Mouse (Mus musculus) embryonic facial prominence, embryonic 12.5 days (tissue): Measurements from ENCODE around the gene Map4k5. TPM values are rescaled to one million over a fixed set of nuclear protein-coding genes. Genes with fewer than 3 reads are reported as not detected.

ENCODE experiments used
- ATAC-seq: fragments of 200-750 bp; cut with Nextera tagmentation; 2 replicates; pipeline ENCODE4 v1.8.0; 2017; ENCODE audit not compliant: insufficient number of reproducible peaks, insufficient read depth, low FRiP score, low TSS enrichment
- H3K27ac ChIP-seq: fragments of 300-500 bp; sonication (generic); 2 replicates; pipeline ENCODE4 v1.5.1; 2016; ENCODE audit warnings: mild to moderate bottlenecking
- H3K27me3 ChIP-seq: fragments of 300-500 bp; sonication (generic); 2 replicates; pipeline ENCODE4 v1.6.1; 2016; ENCODE audit warnings: mild to moderate bottlenecking, moderate library complexity
- H3K36me3 ChIP-seq: fragments of 300-500 bp; sonication (generic); 2 replicates; pipeline ENCODE4 v1.6.1; 2016; ENCODE audit warnings: mild to moderate bottlenecking
- H3K4me1 ChIP-seq: fragments of 300-500 bp; sonication (generic); 2 replicates; pipeline ENCODE4 v1.6.1; 2016
- H3K4me2 ChIP-seq: fragments of 300-500 bp; sonication (generic); replicated peaks from 2 replicates; pipeline ENCODE4 v1.6.1; 2016; ENCODE audit warnings: mild to moderate bottlenecking, moderate library complexity
- H3K4me3 ChIP-seq: fragments of 300-500 bp; sonication (generic); 2 replicates; pipeline ENCODE4 v1.5.1; 2016; ENCODE audit warnings: mild to moderate bottlenecking
- H3K9ac ChIP-seq: fragments of 300-500 bp; sonication (generic); 2 replicates; pipeline ENCODE4 v1.6.1; 2016; ENCODE audit warnings: mild to moderate bottlenecking, moderate library complexity
- H3K9me3 ChIP-seq: fragments of 300-500 bp; sonication (generic); 2 replicates; pipeline ENCODE4 v1.6.1; 2016; ENCODE audit warnings: mild to moderate bottlenecking, moderate library complexity
- WGBS: fragments of 180-500 bp; shearing (Covaris S2); methylation state at CpG from one replicate; pipeline ENCODE4 v1.1.7; 2016; 5-methylcytosine and 5-hydroxymethylcytosine counted together
- polyA plus RNA-seq: library from polyadenylated mRNA; unstranded; fragments of >200 nt; fragmentation: Nextera tagmentation; extraction: Ambion mirVana; gene quantifications from 2 replicates; pipeline ENCODE4 v1.2.1, GENCODE M21; 2016

Gene Map4k5
- polyA plus RNA-seq, 1 experiment from 2014 or later: 49.2 TPM

DNA sequence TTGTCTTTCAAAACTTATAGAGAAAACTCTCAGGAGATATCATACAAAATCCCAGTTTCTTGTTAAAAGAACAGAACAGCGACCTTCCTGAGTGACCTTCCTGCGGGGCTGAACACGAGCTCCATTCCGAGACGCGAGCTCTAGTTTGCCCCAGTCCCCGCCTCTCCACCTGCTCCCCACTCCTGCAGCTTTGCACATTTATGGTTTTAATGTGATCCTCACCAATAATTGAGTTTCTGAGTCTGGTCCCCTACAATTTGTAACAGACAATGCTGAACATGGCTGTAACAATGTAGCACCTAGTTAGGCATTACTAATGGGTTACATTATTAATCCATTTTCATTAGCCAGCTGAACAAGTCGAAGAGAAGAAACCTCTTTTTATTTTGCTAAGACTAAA is 111.5 kb downstream of the Map4k5 start:
- WGBS: 66% methylated on average over 8 of the region's 8 CpGs
- ATAC-seq: no peak
- Histone ChIP-seq H3K4me2 (no peak overlapping the region), H3K27me3 (no peaks in the 10 kb centered on the region), H3K9me3 (no peaks in the 10 kb centered on the region), H3K36me3 (no peaks in the 10 kb centered on the region), H3K9ac (no peak overlapping the region), H3K27ac (no peak overlapping the region), H3K4me1 (no peaks in the 10 kb centered on the region), H3K4me3 (no peak overlapping the region)

DNA sequence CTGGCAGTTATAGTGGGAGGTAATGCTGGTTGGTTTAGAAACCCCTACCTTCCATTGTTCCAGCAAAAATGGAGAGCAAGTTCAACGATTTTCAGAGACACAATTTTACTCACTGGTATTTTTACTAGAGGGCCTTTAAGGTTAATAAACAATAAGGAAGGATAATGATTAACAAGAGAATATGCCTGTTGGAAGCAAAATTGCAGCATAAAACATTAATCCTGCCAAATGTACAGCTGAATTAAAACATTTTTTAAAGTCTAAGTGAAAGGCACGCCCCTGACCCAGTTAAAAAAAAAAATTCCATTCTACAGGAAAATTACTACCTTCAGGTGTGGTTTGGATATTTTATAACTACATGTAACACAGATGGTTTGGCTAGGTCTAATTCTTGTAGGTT is 115.0 kb downstream of the Map4k5 start:
- Histone ChIP-seq H3K4me2 (no peak overlapping the region), H3K4me1 (no peaks in the 10 kb centered on the region), H3K9ac (no peak overlapping the region), H3K27ac (no peak overlapping the region), H3K36me3 (no peaks in the 10 kb centered on the region), H3K9me3 (no peaks in the 10 kb centered on the region), H3K27me3 (no peaks in the 10 kb centered on the region), H3K4me3 (no peak overlapping the region)
- WGBS: 86% methylated on average over 2 of the region's 2 CpGs
- no peak for ATAC-seq

- no peaks in the 10 kb centered on the region for H3K9me3 ChIP-seq
- H3K27ac ChIP-seq: no peak overlapping the region
- 89% methylated on average over 6 of the region's 6 CpGs for WGBS
- no peak overlapping the region for H3K4me2 ChIP-seq
- no peak for ATAC-seq
- no peaks in the 10 kb centered on the region for H3K27me3 ChIP-seq
- H3K4me3 ChIP-seq: no peak overlapping the region
- no peaks in the 10 kb centered on the region for H3K36me3 ChIP-seq
- no peak overlapping the region for H3K9ac ChIP-seq
- H3K4me1 ChIP-seq: no peaks in the 10 kb centered on the region
These were observed 115.7 kb downstream of the Map4k5 start for GRCm38 (mm10) chr12:69777341-69777730.

DNA sequence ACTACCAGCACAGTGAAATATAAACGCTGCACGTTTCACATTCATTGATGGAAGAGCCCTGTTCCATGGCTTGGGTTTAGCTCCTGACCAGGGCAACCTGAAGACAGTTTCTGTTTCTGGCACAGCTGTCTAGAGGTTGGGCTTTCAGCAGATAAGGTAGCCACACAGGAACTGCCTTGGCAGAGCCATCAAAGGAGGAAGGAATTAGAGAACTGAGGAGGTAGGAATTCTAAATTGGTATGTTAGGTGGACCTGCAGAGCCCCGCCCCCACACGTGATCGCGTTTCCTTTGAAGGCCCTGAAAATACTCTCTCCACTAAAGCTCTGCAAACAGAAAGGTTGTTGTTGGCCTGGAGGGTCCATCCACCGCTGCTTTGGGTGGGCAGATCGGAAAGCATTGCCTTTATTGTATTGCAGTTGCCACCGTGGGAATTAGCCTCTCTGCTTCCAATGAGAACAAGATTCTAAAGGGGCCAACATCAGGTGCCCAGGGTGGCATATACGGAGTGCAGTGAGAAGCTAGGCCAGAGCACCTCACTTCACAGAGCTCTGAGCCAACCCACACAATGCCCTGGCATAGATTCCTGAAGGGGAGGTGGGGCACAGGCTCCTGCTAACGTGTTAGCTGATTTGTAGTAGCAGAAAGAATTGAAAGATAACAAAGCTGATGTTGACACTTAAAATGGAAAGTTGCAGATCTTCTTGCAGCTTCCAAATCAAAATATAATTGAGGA is 116.2 kb downstream of the Map4k5 start:
- Histone ChIP-seq H3K9me3 (no peaks in the 10 kb centered on the region), H3K36me3 (no peaks in the 10 kb centered on the region), H3K4me2 (no peak overlapping the region), H3K4me1 (no peaks in the 10 kb centered on the region), H3K9ac (no peak overlapping the region), H3K27ac (no peak overlapping the region), H3K4me3 (no peak overlapping the region), H3K27me3 (no peaks in the 10 kb centered on the region)
- ATAC-seq: no peak
- WGBS: 66% methylated on average over 11 of the region's 11 CpGs

DNA sequence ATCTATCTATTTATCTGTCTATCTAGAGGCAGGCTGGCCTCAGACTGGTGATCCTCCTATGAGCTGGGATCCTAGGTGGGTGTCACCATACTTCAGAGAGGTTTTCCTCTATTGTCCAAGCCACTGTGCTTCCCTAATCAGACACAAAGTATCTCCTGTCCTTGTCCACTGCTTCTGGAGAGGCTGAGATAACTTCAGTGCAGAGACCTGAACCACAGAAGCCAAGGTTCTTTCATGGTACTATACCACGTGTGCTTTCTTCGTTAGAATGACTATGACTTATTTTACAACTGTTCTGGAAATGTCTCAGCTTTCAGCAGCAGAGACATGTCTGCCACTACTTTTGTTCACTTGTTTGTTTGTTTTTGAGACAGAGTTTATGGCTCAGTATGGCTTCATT is 124.2 kb downstream of the Map4k5 start:
- Histone ChIP-seq H3K9me3 (no peaks in the 10 kb centered on the region), H3K27me3 (no peaks in the 10 kb centered on the region), H3K4me2 (no peak overlapping the region), H3K27ac (no peak overlapping the region), H3K36me3 (no peaks in the 10 kb centered on the region), H3K4me1 (peaks cover 6% of the 10 kb centered on the region), H3K9ac (no peak overlapping the region), H3K4me3 (no peak overlapping the region)
- no peak for ATAC-seq
- WGBS: 79% methylated on average over 2 of the region's 2 CpGs

GRCm38 (mm10) chr12:69767476-69768258 is 125.3 kb downstream of the Map4k5 start:
- Histone ChIP-seq H3K9ac (no peak overlapping the region), H3K9me3 (no peaks in the 10 kb centered on the region), H3K36me3 (no peaks in the 10 kb centered on the region), H3K27ac (no peak overlapping the region), H3K4me2 (no peak overlapping the region), H3K4me1 (peaks cover 6% of the 10 kb centered on the region), H3K4me3 (no peak overlapping the region), H3K27me3 (no peaks in the 10 kb centered on the region)
- ATAC-seq: 0 out of 2 replicates have a peak, but pooled peaks have one; percentile 28
- 53% methylated on average over 9 of the region's 9 CpGs for WGBS

GRCm38 (mm10) chr12:69766185-69766904 is 126.7 kb downstream of the Map4k5 start:
- peaks cover 6% of the 10 kb centered on the region for H3K4me1 ChIP-seq
- H3K4me3 ChIP-seq: no peak overlapping the region
- no peak overlapping the region for H3K27ac ChIP-seq
- no peak overlapping the region for H3K9ac ChIP-seq
- no peaks in the 10 kb centered on the region for H3K36me3 ChIP-seq
- H3K9me3 ChIP-seq: no peaks in the 10 kb centered on the region
- no peak for ATAC-seq
- 79% methylated on average over 10 of the region's 10 CpGs for WGBS
- H3K4me2 ChIP-seq: no peak overlapping the region
- H3K27me3 ChIP-seq: no peaks in the 10 kb centered on the region

GRCm38 (mm10) chr12:69765543-69765942 is 127.5 kb downstream of the Map4k5 start:
- no peaks in the 10 kb centered on the region for H3K9me3 ChIP-seq
- no peak overlapping the region for H3K27ac ChIP-seq
- peaks cover 6% of the 10 kb centered on the region for H3K4me1 ChIP-seq
- no peak for ATAC-seq
- H3K36me3 ChIP-seq: no peaks in the 10 kb centered on the region
- no peak overlapping the region for H3K4me2 ChIP-seq
- no peak overlapping the region for H3K4me3 ChIP-seq
- no peaks in the 10 kb centered on the region for H3K27me3 ChIP-seq
- no peak overlapping the region for H3K9ac ChIP-seq
- 80% methylated on average over 9 of the region's 9 CpGs for WGBS

DNA sequence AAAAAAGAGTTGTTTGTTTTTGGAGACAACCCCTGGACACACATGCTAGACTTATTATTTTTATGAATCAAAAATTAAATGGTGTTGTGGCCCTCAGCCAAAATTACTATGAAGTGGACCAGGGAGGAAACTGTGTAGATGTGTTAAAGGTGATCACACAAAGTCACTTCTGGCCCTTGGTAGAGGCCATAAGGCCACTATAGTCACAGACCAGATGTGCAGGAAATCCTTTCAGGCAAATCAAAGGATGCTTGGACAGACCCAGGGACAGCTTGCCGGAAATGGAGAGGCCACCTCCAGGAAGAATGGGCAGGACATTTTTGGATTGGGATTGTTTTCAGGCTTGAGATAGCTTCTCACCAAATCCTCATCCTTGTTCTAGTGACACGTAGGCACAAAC is 131.4 kb downstream of the Map4k5 start:
- no peaks in the 10 kb centered on the region for H3K36me3 ChIP-seq

GRCm38 (mm10) chr12:69760743-69761406 is 132.1 kb downstream of the Map4k5 start:
- 0 out of 2 replicates have a peak overlapping the region, but pooled peaks have one; percentile 8 for H3K27ac ChIP-seq

More for the DNA sequence above, 131.4 kb downstream of the Map4k5 start:
- WGBS: 50% methylated on average over 2 of the region's 2 CpGs
- no peak for ATAC-seq
- no peaks in the 10 kb centered on the region for H3K9me3 ChIP-seq
- H3K4me3 ChIP-seq: no peak overlapping the region
- H3K4me1 ChIP-seq: peaks cover 11% of the 10 kb centered on the region; the same call in 1 of the 2 replicates
- H3K27me3 ChIP-seq: no peaks in the 10 kb centered on the region
- H3K4me2 ChIP-seq: no peak overlapping the region
- H3K9ac ChIP-seq: no peak overlapping the region
- no peak overlapping the region for H3K27ac ChIP-seq

GRCm38 (mm10) chr12:69760014-69760413 is 133.0 kb downstream of the Map4k5 start:
- peaks cover 11% of the 10 kb centered on the region; the same call in 1 of the 2 replicates for H3K4me1 ChIP-seq
- H3K36me3 ChIP-seq: no peaks in the 10 kb centered on the region
- 60% methylated on average over 6 of the region's 6 CpGs for WGBS
- no peaks in the 10 kb centered on the region for H3K9me3 ChIP-seq
- no peak for ATAC-seq
- H3K27me3 ChIP-seq: no peaks in the 10 kb centered on the region
- no peak overlapping the region for H3K9ac ChIP-seq
- no peak overlapping the region for H3K4me2 ChIP-seq
- H3K27ac ChIP-seq: peak overlapping the region; percentile 1; the same call in 1 of the 2 replicates
- no peak overlapping the region for H3K4me3 ChIP-seq

More at GRCm38 (mm10) chr12:69760743-69761406, 132.1 kb downstream of the Map4k5 start:
- no peak overlapping the region for H3K4me2 ChIP-seq
- H3K9me3 ChIP-seq: no peaks in the 10 kb centered on the region
- WGBS: 83% methylated on average over 20 of the region's 20 CpGs
- H3K27me3 ChIP-seq: no peaks in the 10 kb centered on the region
- H3K4me1 ChIP-seq: peaks cover 11% of the 10 kb centered on the region; the same call in 1 of the 2 replicates
- H3K9ac ChIP-seq: no peak overlapping the region
- ATAC-seq: no peak
- no peak overlapping the region for H3K4me3 ChIP-seq
- no peaks in the 10 kb centered on the region for H3K36me3 ChIP-seq
